Mouse (Mus musculus): Measurements from ENCODE around the gene Ddit4. TPM values are rescaled to one million over a fixed set of nuclear protein-coding genes. Genes with fewer than 3 reads are reported as not detected.
"Not testable (repeated sequence)": the region's sequence is repeated elsewhere in the genome, so short reads cannot be mapped to it uniquely, and the experiment has no call there.

The Ddit4 gene
- polyA plus RNA-seq (2014; fragmentation: Nextera tagmentation; extraction: Ambion mirVana), result 1.9 and 3.4 TPM in 2 replicates

- Histone ChIP-seq H3K27ac (ENCODE audit: low read depth, low read length) (peak within 1 kb of the TSS; percentile 82), H3K9ac (ENCODE audit: low read depth, low read length) (peak within 1 kb of the TSS; percentile 95), H3K36me3 (ENCODE audit: control insufficient read depth, insufficient read depth, low read length) (no peaks in the 10 kb centered on the region), H3K4me2 (peak within 1 kb of the TSS; percentile 97), H3K4me3 (ENCODE audit: low read depth, low read length) (peak within 1 kb of the TSS; percentile 91), H3K4me1 (ENCODE audit: control insufficient read depth, insufficient read depth, low read length) (peaks cover 28% of the 10 kb centered on the region), H3K9me3 (replicated peaks; ENCODE audit: control insufficient read depth, low read length) (no peaks in the 10 kb centered on the region), H3K27me3 (ENCODE audit: control insufficient read depth, insufficient read depth, low read length) (peaks cover 3% of the 10 kb centered on the region)
- peak; percentile 95 for ATAC-seq (replicated peaks; ENCODE audit: insufficient number of reproducible peaks, low FRiP score, low TSS enrichment)
- under 1% methylated on average over 76 of the region's 76 CpGs for WGBS (ENCODE audit: insufficient replicate concordance)
These were observed at the start of gene Ddit4 for GRCm38 (mm10) chr10:59951211-59952151. Gene Ddit4, minus strand, starts transcription at chr10:59951834.

- Histone ChIP-seq H3K36me3 (ENCODE audit: control insufficient read depth, insufficient read depth, low read length) (peaks cover 7% of the 10 kb centered on the region), H3K4me3 (ENCODE audit: low read depth, low read length) (no peak overlapping the region), H3K9ac (ENCODE audit: low read depth, low read length) (no peak overlapping the region), H3K27me3 (ENCODE audit: control insufficient read depth, insufficient read depth, low read length) (no peaks in the 10 kb centered on the region), H3K4me2 (no peak overlapping the region), H3K27ac (ENCODE audit: low read depth, low read length) (no peak overlapping the region), H3K9me3 (replicated peaks; ENCODE audit: control insufficient read depth, low read length) (no peaks in the 10 kb centered on the region), H3K4me1 (ENCODE audit: control insufficient read depth, insufficient read depth, low read length) (peaks cover 13% of the 10 kb centered on the region)
- WGBS (ENCODE audit: insufficient replicate concordance), result 80% methylated on average over 3 of the region's 3 CpGs
- no peak for ATAC-seq (replicated peaks; ENCODE audit: insufficient number of reproducible peaks, low FRiP score, low TSS enrichment)
These were observed 47.4 kb upstream of the Ddit4 start for GRCm38 (mm10) chr10:59999057-59999456.

GRCm38 (mm10) chr10:59997591-59997990 is 46.0 kb upstream of the Ddit4 start:
- ATAC-seq (replicated peaks; ENCODE audit: insufficient number of reproducible peaks, low FRiP score, low TSS enrichment), result no peak
- Histone ChIP-seq H3K27me3 (ENCODE audit: control insufficient read depth, insufficient read depth, low read length) (no peaks in the 10 kb centered on the region), H3K4me2 (no peak overlapping the region), H3K4me1 (ENCODE audit: control insufficient read depth, insufficient read depth, low read length) (peaks cover 9% of the 10 kb centered on the region), H3K9me3 (replicated peaks; ENCODE audit: control insufficient read depth, low read length) (no peaks in the 10 kb centered on the region), H3K4me3 (ENCODE audit: low read depth, low read length) (no peak overlapping the region), H3K9ac (ENCODE audit: low read depth, low read length) (no peak overlapping the region), H3K27ac (ENCODE audit: low read depth, low read length) (no peak overlapping the region), H3K36me3 (ENCODE audit: control insufficient read depth, insufficient read depth, low read length) (peaks cover 7% of the 10 kb centered on the region)
- WGBS (ENCODE audit: insufficient replicate concordance), result 14% methylated on average over 7 of the region's 7 CpGs

- WGBS (ENCODE audit: insufficient replicate concordance), result 80% methylated on average over 6 of the region's 6 CpGs
- no peak for ATAC-seq (replicated peaks; ENCODE audit: insufficient number of reproducible peaks, low FRiP score, low TSS enrichment)
- H3K36me3 ChIP-seq (ENCODE audit: control insufficient read depth, insufficient read depth, low read length), result peaks cover 7% of the 10 kb centered on the region
These were observed 44.3 kb upstream of the Ddit4 start for GRCm38 (mm10) chr10:59995889-59996288.

GRCm38 (mm10) chr10:59993813-59994212 is 42.2 kb upstream of the Ddit4 start:
- not testable (repeated sequence) for H3K36me3 ChIP-seq (ENCODE audit: control insufficient read depth, insufficient read depth, low read length); H3K27me3 ChIP-seq (ENCODE audit: control insufficient read depth, insufficient read depth, low read length); H3K4me2 ChIP-seq; H3K4me3 ChIP-seq (ENCODE audit: low read depth, low read length); ATAC-seq (replicated peaks; ENCODE audit: insufficient number of reproducible peaks, low FRiP score, low TSS enrichment); H3K27ac ChIP-seq (ENCODE audit: low read depth, low read length); H3K9me3 ChIP-seq (replicated peaks; ENCODE audit: control insufficient read depth, low read length); H3K9ac ChIP-seq (ENCODE audit: low read depth, low read length)
- H3K4me1 ChIP-seq (ENCODE audit: control insufficient read depth, insufficient read depth, low read length), result peaks cover 13% of the 10 kb centered on the region
- WGBS (ENCODE audit: insufficient replicate concordance), result 88% methylated on average over 2 of the region's 3 CpGs

More at GRCm38 (mm10) chr10:59995889-59996288, 44.3 kb upstream of the Ddit4 start:
- no peaks in the 10 kb centered on the region for H3K9me3 ChIP-seq (replicated peaks; ENCODE audit: control insufficient read depth, low read length)
- no peak overlapping the region for H3K4me2 ChIP-seq
- peaks cover 13% of the 10 kb centered on the region for H3K4me1 ChIP-seq (ENCODE audit: control insufficient read depth, insufficient read depth, low read length)
- no peaks in the 10 kb centered on the region for H3K27me3 ChIP-seq (ENCODE audit: control insufficient read depth, insufficient read depth, low read length)
- no peak overlapping the region for H3K27ac ChIP-seq (ENCODE audit: low read depth, low read length)
- no peak overlapping the region for H3K9ac ChIP-seq (ENCODE audit: low read depth, low read length)
- no peak overlapping the region for H3K4me3 ChIP-seq (ENCODE audit: low read depth, low read length)

- H3K4me3 ChIP-seq (ENCODE audit: low read depth, low read length), result no peak overlapping the region
- no peak for ATAC-seq (replicated peaks; ENCODE audit: insufficient number of reproducible peaks, low FRiP score, low TSS enrichment)
- WGBS (ENCODE audit: insufficient replicate concordance), result 66% methylated on average over 8 of the region's 8 CpGs
- H3K27ac ChIP-seq (ENCODE audit: low read depth, low read length), result no peak overlapping the region
- no peaks in the 10 kb centered on the region for H3K27me3 ChIP-seq (ENCODE audit: control insufficient read depth, insufficient read depth, low read length)
- no peak overlapping the region for H3K9ac ChIP-seq (ENCODE audit: low read depth, low read length)
- peaks cover 14% of the 10 kb centered on the region for H3K36me3 ChIP-seq (ENCODE audit: control insufficient read depth, insufficient read depth, low read length)
- H3K4me1 ChIP-seq (ENCODE audit: control insufficient read depth, insufficient read depth, low read length), result peaks cover 13% of the 10 kb centered on the region
- no peak overlapping the region for H3K4me2 ChIP-seq
- H3K9me3 ChIP-seq (replicated peaks; ENCODE audit: control insufficient read depth, low read length), result no peaks in the 10 kb centered on the region
These were observed 40.4 kb upstream of the Ddit4 start for GRCm38 (mm10) chr10:59992024-59992423.

- peaks cover 13% of the 10 kb centered on the region for H3K4me1 ChIP-seq (ENCODE audit: control insufficient read depth, insufficient read depth, low read length)
- H3K4me3 ChIP-seq (ENCODE audit: low read depth, low read length), result no peak overlapping the region
- peaks cover 17% of the 10 kb centered on the region for H3K36me3 ChIP-seq (ENCODE audit: control insufficient read depth, insufficient read depth, low read length)
- no peak for ATAC-seq (replicated peaks; ENCODE audit: insufficient number of reproducible peaks, low FRiP score, low TSS enrichment)
- H3K9me3 ChIP-seq (replicated peaks; ENCODE audit: control insufficient read depth, low read length), result no peaks in the 10 kb centered on the region
- no peak overlapping the region for H3K4me2 ChIP-seq
- H3K9ac ChIP-seq (ENCODE audit: low read depth, low read length), result no peak overlapping the region
- H3K27ac ChIP-seq (ENCODE audit: low read depth, low read length), result no peak overlapping the region
- no peaks in the 10 kb centered on the region for H3K27me3 ChIP-seq (ENCODE audit: control insufficient read depth, insufficient read depth, low read length)
- WGBS (ENCODE audit: insufficient replicate concordance), result 61% methylated on average over 9 of the region's 9 CpGs
These were observed 39.7 kb upstream of the Ddit4 start for GRCm38 (mm10) chr10:59991262-59991880.

- Histone ChIP-seq H3K27me3 (ENCODE audit: control insufficient read depth, insufficient read depth, low read length) (no peaks in the 10 kb centered on the region), H3K4me1 (ENCODE audit: control insufficient read depth, insufficient read depth, low read length) (peaks cover 13% of the 10 kb centered on the region), H3K4me2 (no peak overlapping the region), H3K9ac (ENCODE audit: low read depth, low read length) (no peak overlapping the region), H3K4me3 (ENCODE audit: low read depth, low read length) (no peak overlapping the region), H3K9me3 (replicated peaks; ENCODE audit: control insufficient read depth, low read length) (no peaks in the 10 kb centered on the region), H3K36me3 (ENCODE audit: control insufficient read depth, insufficient read depth, low read length) (peaks cover 17% of the 10 kb centered on the region), H3K27ac (ENCODE audit: low read depth, low read length) (no peak overlapping the region)
- 93% methylated on average over 9 of the region's 9 CpGs for WGBS (ENCODE audit: insufficient replicate concordance)
- no peak for ATAC-seq (replicated peaks; ENCODE audit: insufficient number of reproducible peaks, low FRiP score, low TSS enrichment)
These were observed 38.8 kb upstream of the Ddit4 start for GRCm38 (mm10) chr10:59990393-59990792.
